Mouse (Mus musculus) cerebellum, adult 2 months (tissue): ENCODE data around the gene Hoxd4.

Experiments
- CTCF ChIP-seq: fragments of 200-500 bp; IDR thresholded peaks from 2 replicates; pipeline ENCODE4 v1.5.1; 2011; ENCODE audit warnings: low read depth, mild to moderate bottlenecking, control low read depth, low read length, moderate library complexity, borderline replicate concordance; ENCODE audit not compliant: insufficient read depth
- POLR2A ChIP-seq: fragments of 200-500 bp; IDR thresholded peaks from 2 replicates; pipeline ENCODE4 v1.6.1; 2011; ENCODE audit warnings: low read length, control low read depth, borderline replicate concordance; ENCODE audit not compliant: insufficient read depth

DNA sequence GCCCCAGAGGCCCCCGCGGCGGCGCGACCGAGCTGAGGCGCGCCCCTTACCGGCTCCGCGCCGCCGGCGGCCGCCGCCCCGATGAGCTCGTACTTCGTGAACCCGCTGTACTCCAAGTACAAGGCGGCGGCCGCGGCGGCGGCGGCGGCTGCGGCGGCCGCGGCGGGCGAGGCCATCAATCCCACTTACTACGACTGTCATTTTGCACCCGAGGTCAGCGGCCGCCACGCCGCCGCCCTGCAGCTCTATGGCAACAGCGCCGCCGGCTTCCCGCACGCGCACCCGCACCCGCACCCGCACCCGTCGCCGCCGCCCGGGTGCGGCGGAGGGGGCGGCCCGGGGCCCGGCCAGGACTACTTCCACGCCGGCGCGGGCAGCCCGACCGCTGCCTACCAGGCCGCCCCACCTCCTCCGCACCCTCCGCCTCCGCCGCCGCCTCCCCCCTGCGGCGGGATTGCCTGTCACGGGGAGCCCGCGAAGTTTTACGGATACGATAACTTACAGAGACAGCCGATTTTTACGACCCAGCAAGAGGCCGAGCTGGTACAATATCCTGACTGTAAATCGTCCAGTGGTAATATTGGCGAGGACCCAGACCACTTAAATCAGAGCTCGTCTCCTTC, 6.2 kb upstream of the Hoxd4 start:
- no peak for TF ChIP-seq CTCF
- no peak for TF ChIP-seq POLR2A
